Mouse (Mus musculus): ENCODE results near the gene Kpna4. TPM values are rescaled to one million over a fixed set of nuclear protein-coding genes. Genes with fewer than 3 reads are reported as not detected.

Kpna4 gene
- total and polyA plus RNA-seq, 3 experiments: 19.4 to 50.5 (median 38.5) TPM

GRCm38 (mm10) chr3:69017181-69017580 is 109.7 kb downstream of the Kpna4 start (continued):
- TF ChIP-seq USF1 (IDR thresholded peaks at IDR 0.05; ENCODE audit: low read depth, low read length) (no peak), MYC (IDR thresholded peaks at IDR 0.05; ENCODE audit: low read depth, low read length) (no peak), GABPA (IDR thresholded peaks at IDR 0.05; ENCODE audit: low read depth, low read length) (no peak)

Other genes with a start within 250 kb of the Kpna4 start
- gene Ift80, start 122.5 kb downstream of the Kpna4 start, total RNA-seq (2012; rRNA removed): 4.6 and 6.3 TPM in 2 replicates
- gene Ift80, start 122.5 kb downstream of the Kpna4 start, polyA plus RNA-seq (2012; ENCODE audit: insufficient read depth in 1 of 2, insufficient read length in 2 of 2, low read depth in 1 of 2, low replicate concordance in 2 of 2, missing spikeins in 1 of 2): 1 to 10 TPM in 1 of 2 experiments, not detected in 1; 8.4 TPM
- gene Smc4, start 122.4 kb downstream of the Kpna4 start, total RNA-seq (2012; rRNA removed): 75.9 and 86.7 TPM in 2 replicates
- 1,000 to 10,000 TPM in 1 of 2 experiments, 10 to 100 TPM in 1; 88.7 to 1,112 TPM for gene Smc4, start 122.4 kb downstream of the Kpna4 start, polyA plus RNA-seq (2012; ENCODE audit: insufficient read depth in 1 of 2, insufficient read length in 2 of 2, low read depth in 1 of 2, low replicate concordance in 2 of 2, missing spikeins in 1 of 2)
- 11.3 and 14.8 TPM in 2 replicates for gene Trim59, start 82.4 kb downstream of the Kpna4 start, total RNA-seq (2012; rRNA removed)
- 10 to 100 TPM in 1 of 2 experiments, not detected in 1; 17.4 TPM for gene Trim59, start 82.4 kb downstream of the Kpna4 start, polyA plus RNA-seq (2012; ENCODE audit: insufficient read depth in 1 of 2, insufficient read length in 2 of 2, low read depth in 1 of 2, low replicate concordance in 2 of 2, missing spikeins in 1 of 2)
- not detected in 2 replicates for gene Arl14, start 95.3 kb upstream of the Kpna4 start, total RNA-seq (2012; rRNA removed)
- gene Arl14, start 95.3 kb upstream of the Kpna4 start, polyA plus RNA-seq (2012; ENCODE audit: insufficient read depth in 1 of 2, insufficient read length in 2 of 2, low read depth in 1 of 2, low replicate concordance in 2 of 2, missing spikeins in 1 of 2): not detected
- gene Ppm1l, start 189.7 kb upstream of the Kpna4 start, total RNA-seq (2012; rRNA removed): not detected in 2 replicates
- not detected for gene Ppm1l, start 189.7 kb upstream of the Kpna4 start, polyA plus RNA-seq (2012; ENCODE audit: insufficient read depth in 1 of 2, insufficient read length in 2 of 2, low read depth in 1 of 2, low replicate concordance in 2 of 2, missing spikeins in 1 of 2)

All from MEL (cell line).